Mouse (Mus musculus) stomach, postnatal 0 days (tissue): ENCODE measurements around the gene Pepd. TPM values are rescaled to one million over a fixed set of nuclear protein-coding genes. Genes with fewer than 3 reads are reported as not detected.

Experiments used
- ATAC-seq: fragments of 200-750 bp; cut with Nextera tagmentation; 2 replicates; pipeline ENCODE4 v1.8.0; 2017; ENCODE audit not compliant: low FRiP score, low TSS enrichment
- DNase-seq: peaks from one replicate; pipeline ENCODE4 v3.0.0-alpha.2; 2016; ENCODE audit warnings: low spot score
- H3K27ac ChIP-seq: fragments of 300-500 bp; sonication (generic); replicated peaks from 2 replicates; pipeline ENCODE4 v1.5.1; 2014; ENCODE audit warnings: mild to moderate bottlenecking, control low read depth
- H3K27me3 ChIP-seq: fragments of 300-500 bp; sonication (generic); 2 replicates; pipeline ENCODE4 v1.6.1; 2014; ENCODE audit warnings: low read length; ENCODE audit not compliant: control insufficient read depth, insufficient read depth
- H3K36me3 ChIP-seq: fragments of 300-500 bp; sonication (generic); 2 replicates; pipeline ENCODE4 v1.6.1; 2014; ENCODE audit warnings: low read length, mixed read lengths; ENCODE audit not compliant: control insufficient read depth, insufficient read depth
- H3K4me1 ChIP-seq: fragments of 300-500 bp; sonication (generic); replicated peaks from 2 replicates; pipeline ENCODE4 v1.6.1; 2014; ENCODE audit warnings: antibody characterized with exemption; ENCODE audit not compliant: control insufficient read depth, insufficient read depth
- H3K4me2 ChIP-seq: fragments of 300-500 bp; sonication (generic); replicated peaks from 2 replicates; pipeline ENCODE4 v1.6.1; 2014; ENCODE audit warnings: low read depth, mild to moderate bottlenecking, control low read depth, moderate library complexity
- H3K4me3 ChIP-seq: fragments of 300-500 bp; sonication (generic); 2 replicates; pipeline ENCODE4 v1.5.1; 2014; ENCODE audit warnings: low read depth, low read length, control low read depth
- H3K9ac ChIP-seq: fragments of 300-500 bp; sonication (generic); 2 replicates; pipeline ENCODE4 v1.6.1; 2014; ENCODE audit warnings: mild to moderate bottlenecking, low read length, control low read depth, mixed read lengths
- H3K9me3 ChIP-seq: fragments of 300-500 bp; sonication (generic); 2 replicates; pipeline ENCODE4 v1.6.1; 2016; ENCODE audit warnings: low read length; ENCODE audit not compliant: control insufficient read depth
- CTCF ChIP-seq: IDR thresholded peaks from 2 replicates; pipeline ENCODE4 v1.5.1; 2016; ENCODE audit warnings: antibody characterized with exemption, low read depth, mild to moderate bottlenecking, moderate library complexity
- EP300 ChIP-seq: optimal IDR thresholded peaks from 2 replicates; pipeline ENCODE3; 2016; ENCODE audit warnings: antibody characterized with exemption
- WGBS: fragments of 180-500 bp; shearing (Covaris S2); extraction: QIAGEN DNeasy Blood & Tissue Kit; methylation state at CpG from one replicate; pipeline ENCODE4 v1.1.7; 2014; 5-methylcytosine and 5-hydroxymethylcytosine counted together
- polyA plus RNA-seq: library from polyadenylated mRNA; unstranded; fragments of >200 nt; fragmentation: Nextera tagmentation; extraction: Ambion mirVana; gene quantifications from 2 replicates; pipeline ENCODE4 v1.2.1, GENCODE M21; 2015

Pepd gene
- polyA plus RNA-seq, 1 experiment from 2014 or later, result 48.7 TPM

DNA sequence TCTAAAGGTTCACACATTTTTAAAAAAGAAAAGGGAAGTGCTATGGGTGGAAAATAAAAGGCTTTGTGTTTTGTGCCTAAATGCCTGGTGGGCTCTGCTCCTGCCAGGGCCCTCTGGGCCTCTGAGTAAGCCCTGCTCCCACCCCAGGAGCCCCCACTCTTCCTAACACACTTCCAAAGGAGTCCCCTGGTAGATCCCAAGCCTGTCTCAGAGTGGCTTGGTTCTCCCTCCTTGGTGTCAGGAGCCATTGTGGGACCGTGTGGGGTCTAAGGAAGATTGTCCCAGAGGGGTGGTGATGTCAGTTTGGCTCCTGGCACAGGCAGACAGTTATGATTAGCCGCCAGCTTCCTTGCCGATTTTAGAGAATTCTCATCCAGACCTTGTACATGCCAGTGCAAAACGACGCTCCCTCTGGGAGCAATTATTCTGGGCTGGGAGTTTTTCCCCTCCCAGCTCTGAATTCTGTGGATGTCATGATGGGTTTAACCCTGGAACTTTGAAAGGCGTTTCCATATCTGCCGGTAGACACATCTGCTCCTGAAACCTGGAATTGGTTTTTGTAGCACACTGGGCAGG is 74.5 kb downstream of the Pepd start:
- Histone ChIP-seq H3K9ac (no peak overlapping the region), H3K4me2 (no peak overlapping the region), H3K27ac (no peak overlapping the region), H3K4me3 (no peak overlapping the region), H3K9me3 (no peaks in the 10 kb centered on the region), H3K36me3 (no peaks in the 10 kb centered on the region), H3K4me1 (no peaks in the 10 kb centered on the region), H3K27me3 (no peaks in the 10 kb centered on the region)
- DNase-seq (no peak), ATAC-seq (no peak)
- 65% methylated on average over 7 of the region's 7 CpGs for WGBS
- TF ChIP-seq CTCF, result no peak

DNA sequence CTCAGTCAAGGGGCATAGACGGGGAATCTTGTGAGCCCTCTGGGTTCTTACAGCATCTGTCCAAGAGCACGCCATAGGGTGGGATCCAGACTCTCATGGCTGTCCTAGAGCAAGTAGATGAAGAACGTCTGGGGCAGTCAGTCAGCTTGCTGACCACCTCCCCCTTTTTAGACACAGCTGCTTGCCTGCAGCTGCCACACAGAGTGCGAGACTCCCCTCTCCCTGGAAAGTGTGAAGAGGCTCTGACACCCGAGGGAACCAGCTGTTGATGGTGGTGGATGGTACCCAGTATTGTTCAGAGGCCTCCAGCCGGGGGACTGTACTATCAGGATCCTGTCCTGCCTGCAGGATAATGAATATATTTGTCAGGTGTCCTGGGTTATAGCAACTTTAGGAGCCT is 75.1 kb downstream of the Pepd start:
- ATAC-seq (no peak), DNase-seq (no peak)
- no peak overlapping the region for H3K27ac ChIP-seq
- H3K9ac ChIP-seq, result no peak overlapping the region
- H3K4me3 ChIP-seq, result no peak overlapping the region
- no peaks in the 10 kb centered on the region for H3K36me3 ChIP-seq
- no peaks in the 10 kb centered on the region for H3K4me1 ChIP-seq
- 51% methylated on average over 6 of the region's 6 CpGs for WGBS
- no peaks in the 10 kb centered on the region for H3K27me3 ChIP-seq
- H3K9me3 ChIP-seq, result no peaks in the 10 kb centered on the region
- TF ChIP-seq EP300 (no peak), CTCF (no peak)
- no peak overlapping the region for H3K4me2 ChIP-seq

DNA sequence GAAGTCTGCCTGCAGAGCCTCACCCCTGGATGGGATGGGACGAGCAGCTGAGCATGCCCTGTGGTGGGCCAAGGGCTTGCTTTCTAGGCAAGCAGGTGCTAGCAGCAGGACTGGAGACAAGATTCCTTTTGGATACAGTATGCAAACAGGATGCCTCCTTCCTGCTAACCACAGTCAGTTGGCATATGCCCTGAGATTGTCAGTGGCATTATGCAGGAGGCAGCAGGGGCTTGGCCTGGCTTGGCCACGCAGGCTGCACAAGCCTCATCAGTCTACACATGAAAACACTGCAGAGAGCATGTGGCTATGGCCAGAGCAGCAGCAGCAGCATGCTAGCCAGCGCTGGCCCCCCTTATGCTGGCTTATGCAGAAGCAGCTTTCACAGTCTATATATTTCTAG is 76.3 kb downstream of the Pepd start:
- DNase-seq, result no peak
- TF ChIP-seq EP300, result no peak
- no peak for TF ChIP-seq CTCF
- WGBS, result 82% methylated on average over 3 of the region's 3 CpGs

DNA sequence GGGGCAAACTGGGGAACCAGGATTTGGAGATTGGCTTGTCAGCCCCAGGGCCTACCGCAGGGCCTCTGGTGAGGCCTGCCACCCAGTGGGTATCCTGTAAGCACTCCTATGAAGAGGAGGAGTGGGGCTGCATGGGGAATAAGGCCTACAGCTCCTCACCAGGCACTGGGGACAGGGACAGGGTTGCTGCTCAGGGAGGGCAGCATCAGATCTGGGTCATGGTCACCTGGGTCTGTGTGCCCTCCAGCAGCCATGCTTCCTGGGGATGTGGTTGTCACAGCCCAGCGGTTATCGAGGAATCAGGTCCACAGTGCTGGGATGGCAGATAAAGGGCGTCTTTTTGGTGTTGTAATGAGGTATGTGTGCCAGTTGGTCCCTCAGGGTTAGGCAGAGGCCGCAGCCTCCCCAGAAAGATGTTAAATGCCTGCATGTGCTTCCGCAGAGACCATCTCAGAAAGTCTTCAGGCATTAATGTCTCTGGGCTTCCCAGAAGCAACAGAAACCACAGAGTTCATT is 79.6 kb downstream of the Pepd start:
- Histone ChIP-seq H3K4me3 (no peak overlapping the region), H3K4me2 (no peak overlapping the region), H3K9me3 (no peaks in the 10 kb centered on the region), H3K36me3 (no peaks in the 10 kb centered on the region), H3K27ac (no peak overlapping the region), H3K9ac (no peak overlapping the region), H3K4me1 (no peaks in the 10 kb centered on the region), H3K27me3 (no peaks in the 10 kb centered on the region)
- no peak for ATAC-seq
- DNase-seq, result no peak
- TF ChIP-seq EP300, result no peak
- TF ChIP-seq CTCF, result no peak
- 92% methylated on average over 6 of the region's 6 CpGs for WGBS

More for the DNA sequence above, 76.3 kb downstream of the Pepd start:
- H3K9me3 ChIP-seq, result no peaks in the 10 kb centered on the region
- H3K27me3 ChIP-seq, result no peaks in the 10 kb centered on the region
- no peaks in the 10 kb centered on the region for H3K36me3 ChIP-seq
- no peak overlapping the region for H3K27ac ChIP-seq
- no peak overlapping the region for H3K4me2 ChIP-seq
- no peak overlapping the region for H3K4me3 ChIP-seq
- no peaks in the 10 kb centered on the region for H3K4me1 ChIP-seq
- no peak for ATAC-seq
- no peak overlapping the region for H3K9ac ChIP-seq

DNA sequence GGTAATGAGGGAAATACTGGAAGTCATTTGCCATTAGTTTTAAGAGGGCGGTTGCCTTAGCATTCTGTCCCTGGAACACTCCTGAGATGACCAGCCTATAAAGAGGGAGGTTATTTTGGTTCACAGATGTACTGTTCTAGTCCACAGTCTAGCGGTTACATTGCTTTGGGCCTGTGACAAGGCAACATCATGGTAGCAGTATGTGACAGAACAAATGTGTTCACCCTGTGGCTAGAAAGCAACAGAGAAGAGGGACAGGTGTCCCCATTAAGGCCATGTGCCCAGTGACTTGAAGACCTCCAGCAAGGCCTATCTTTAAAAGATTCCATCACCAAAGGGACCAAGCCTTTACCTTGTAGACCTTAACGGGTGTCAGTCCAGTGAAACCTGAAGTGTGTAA is 80.6 kb downstream of the Pepd start:
- no peaks in the 10 kb centered on the region for H3K27me3 ChIP-seq
- ATAC-seq, result no peak
- no peak for DNase-seq
- H3K4me2 ChIP-seq, result no peak overlapping the region
- 89% methylated on average over 3 of the region's 3 CpGs for WGBS
- no peak overlapping the region for H3K9ac ChIP-seq
- H3K27ac ChIP-seq, result no peak overlapping the region
- H3K36me3 ChIP-seq, result no peaks in the 10 kb centered on the region
- H3K9me3 ChIP-seq, result no peaks in the 10 kb centered on the region
- no peaks in the 10 kb centered on the region for H3K4me1 ChIP-seq
- H3K4me3 ChIP-seq, result no peak overlapping the region
- TF ChIP-seq EP300 (no peak), CTCF (no peak)

DNA sequence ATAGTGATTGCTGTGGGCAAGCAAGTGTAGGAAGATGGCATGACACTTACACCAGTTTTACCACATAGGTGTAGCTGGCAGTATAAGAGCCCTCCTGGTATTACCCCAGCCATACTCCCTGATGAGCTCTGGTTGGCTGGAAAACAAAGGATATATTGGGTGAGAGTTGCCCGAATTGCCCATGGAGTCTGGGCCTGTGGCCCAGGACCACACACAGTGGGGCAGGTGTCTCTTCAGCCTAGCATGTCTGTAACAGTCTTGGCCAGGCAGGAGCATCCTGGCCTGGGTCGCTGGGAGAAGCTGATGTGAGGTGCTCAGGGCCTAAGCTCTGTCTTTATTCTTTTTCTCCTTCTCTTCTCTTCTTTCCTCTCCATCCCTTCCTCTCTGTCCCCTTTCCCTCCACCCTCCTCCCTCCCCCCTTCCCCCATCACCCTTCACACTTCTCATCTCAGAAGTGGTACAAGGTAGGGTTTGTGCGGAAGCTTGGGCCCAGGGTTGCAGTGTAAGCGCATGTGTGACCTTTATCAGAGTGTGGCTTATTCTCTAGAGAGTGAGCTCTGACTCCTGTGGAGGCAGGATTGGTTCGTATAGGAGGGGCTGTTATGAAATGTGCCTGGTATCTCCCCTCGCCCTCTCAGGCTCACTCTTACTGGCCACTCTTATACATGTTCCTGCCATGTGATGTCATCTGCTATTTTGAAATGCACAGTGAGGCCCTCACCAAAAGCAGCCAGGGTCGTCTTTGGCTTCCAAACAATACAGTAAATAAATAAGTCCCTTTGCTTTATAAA is 83.9 kb downstream of the Pepd start:
- Histone ChIP-seq H3K9ac (no peak overlapping the region), H3K9me3 (no peaks in the 10 kb centered on the region), H3K4me3 (no peak overlapping the region), H3K27me3 (no peaks in the 10 kb centered on the region), H3K36me3 (no peaks in the 10 kb centered on the region), H3K27ac (no peak overlapping the region), H3K4me1 (no peaks in the 10 kb centered on the region), H3K4me2 (no peak overlapping the region)
- TF ChIP-seq EP300 (no peak), CTCF (no peak)
- no peak for ATAC-seq
- DNase-seq, result no peak
- 77% methylated on average over 7 of the region's 7 CpGs for WGBS
